Mouse (Mus musculus) liver, embryonic 14.5 days (tissue): ENCODE results near the gene Hsp90ab1. TPM values are rescaled to one million over a fixed set of nuclear protein-coding genes. Genes with fewer than 3 reads are reported as not detected.

Source experiments
- ATAC-seq: fragments of 200-750 bp; cut with Nextera tagmentation; 2 replicates; pipeline ENCODE4 v1.8.0; 2017; ENCODE audit warnings: moderate number of reproducible peaks, mild to moderate bottlenecking, moderate library complexity; ENCODE audit not compliant: insufficient read depth
- DNase-seq, 3 experiments: peaks; one replicate each; pipeline ENCODE4 v3.0.0-alpha.2; 2012 to 2013; ENCODE audit warnings: low read depth in 3 of 3, low spot score in 3 of 3
- H3K27ac ChIP-seq: fragments of 300-500 bp; sonication (generic); 2 replicates; pipeline ENCODE4 v1.5.1; 2014; ENCODE audit warnings: moderate library complexity, mild to moderate bottlenecking, control low read depth, inconsistent platforms
- H3K27me3 ChIP-seq: fragments of 300-500 bp; sonication (generic); 2 replicates; pipeline ENCODE4 v1.6.1; 2014; ENCODE audit warnings: mild to moderate bottlenecking, low read length, moderate library complexity; ENCODE audit not compliant: control insufficient read depth, insufficient read depth
- H3K36me3 ChIP-seq: fragments of 300-500 bp; sonication (generic); replicated peaks from 2 replicates; pipeline ENCODE4 v1.6.1; 2014; ENCODE audit warnings: low read depth; ENCODE audit not compliant: control insufficient read depth, insufficient read depth
- H3K4me1 ChIP-seq, 2 experiments: fragments of 200-500 bp in 1 of 2; fragments of 300-500 bp in 1 of 2; sonication (generic) in 1 of 2; replicated peaks; 2 replicates each; pipeline ENCODE4 v1.6.1; 2012 to 2014; ENCODE audit warnings: antibody characterized with exemption in 1 of 2, inconsistent platforms in 1 of 2, low read length in 1 of 2; ENCODE audit not compliant: control insufficient read depth in 2 of 2, insufficient read depth in 2 of 2
- H3K4me2 ChIP-seq: fragments of 300-500 bp; sonication (generic); 2 replicates; pipeline ENCODE4 v1.6.1; 2014; ENCODE audit warnings: low read depth, mild to moderate bottlenecking, control low read depth, moderate library complexity
- H3K4me3 ChIP-seq, 2 experiments: fragments of 200-500 bp in 1 of 2; fragments of 300-500 bp in 1 of 2; sonication (generic) in 1 of 2; 2 replicates each; pipeline ENCODE4 v1.5.1; 2012 to 2014; ENCODE audit warnings: low read depth in 2 of 2, low read length in 2 of 2, mild to moderate bottlenecking in 2 of 2, control low read depth in 1 of 2, inconsistent platforms in 1 of 2, moderate library complexity in 1 of 2; ENCODE audit not compliant: insufficient read depth in 1 of 2
- H3K9ac ChIP-seq: fragments of 300-500 bp; sonication (generic); replicated peaks from 2 replicates; pipeline ENCODE4 v1.6.1; 2014; ENCODE audit warnings: mild to moderate bottlenecking, control low read depth, moderate library complexity
- H3K9me3 ChIP-seq: fragments of 300-500 bp; sonication (generic); 2 replicates; pipeline ENCODE4 v1.6.1; 2016; ENCODE audit warnings: low read length, mixed read lengths; ENCODE audit not compliant: control insufficient read depth
- CTCF ChIP-seq: IDR thresholded peaks from 2 replicates; pipeline ENCODE4 v1.5.1; 2016; ENCODE audit warnings: antibody characterized with exemption, low read depth, control low read depth
- EP300 ChIP-seq: IDR thresholded peaks from 2 replicates; pipeline ENCODE4 v1.6.1; 2016; ENCODE audit warnings: antibody characterized with exemption, low read depth
- WGBS: fragments of 180-500 bp; shearing (Covaris S2); extraction: QIAGEN DNeasy Blood & Tissue Kit; methylation state at CpG from one replicate; pipeline ENCODE4 v1.1.7; 2014; ENCODE audit not compliant: insufficient replicate concordance; 5-methylcytosine and 5-hydroxymethylcytosine counted together
- polyA plus RNA-seq, 2 experiments: library from polyadenylated mRNA; depleted of rRNA in 1 of 2; stranded (reverse) in 1 of 2; unstranded in 1 of 2; fragments of >200 nt; fragmentation: Nextera tagmentation in 1 of 2; extraction: Ambion mirVana in 1 of 2; gene quantifications; 2 replicates each; pipeline versions ENCODE4 v1.2.1 to v1.2.3; 2012 to 2014

Gene Hsp90ab1
- polyA plus RNA-seq, 2 experiments, result 369 to 531 TPM

- H3K27me3 ChIP-seq, result peaks cover 72% of the 10 kb centered on the region
- no peak overlapping the region for H3K4me2 ChIP-seq
- no peak for ATAC-seq
- H3K4me1 ChIP-seq, result no peaks in the 10 kb centered on the region
- WGBS, result 2% methylated on average over 44 of the region's 46 CpGs
- no peak for TF ChIP-seq CTCF
- no peak for TF ChIP-seq EP300
- no peaks in the 10 kb centered on the region for H3K9me3 ChIP-seq
- no peaks in the 10 kb centered on the region for H3K36me3 ChIP-seq
- H3K27ac ChIP-seq, result no peak overlapping the region
- no peak overlapping the region for H3K9ac ChIP-seq
- DNase-seq, result no peak
- no peak overlapping the region for H3K4me3 ChIP-seq
These were observed 28.2 kb downstream of the Hsp90ab1 start for GRCm38 (mm10) chr17:45544873-45545277.

- no peaks in the 10 kb centered on the region for H3K4me1 ChIP-seq
- no peak overlapping the region for H3K4me2 ChIP-seq
- TF ChIP-seq EP300, result no peak
- no peak for TF ChIP-seq CTCF
- H3K36me3 ChIP-seq, result no peaks in the 10 kb centered on the region
- no peak overlapping the region for H3K4me3 ChIP-seq
- no peaks in the 10 kb centered on the region for H3K9me3 ChIP-seq
- H3K27me3 ChIP-seq, result peaks cover 66% of the 10 kb centered on the region
- DNase-seq (no peak), ATAC-seq (no peak)
- no peak overlapping the region for H3K9ac ChIP-seq
- H3K27ac ChIP-seq, result no peak overlapping the region
- WGBS, result 3% methylated on average over 24 of the region's 24 CpGs
These were observed 28.8 kb downstream of the Hsp90ab1 start for GRCm38 (mm10) chr17:45544001-45544872.

- Histone ChIP-seq H3K9ac (no peak overlapping the region), H3K4me3 (no peak overlapping the region), H3K36me3 (no peaks in the 10 kb centered on the region), H3K27me3 (peaks cover 54% of the 10 kb centered on the region), H3K4me2 (no peak overlapping the region), H3K9me3 (no peaks in the 10 kb centered on the region), H3K4me1 (no peaks in the 10 kb centered on the region), H3K27ac (no peak overlapping the region)
- DNase-seq (no peak), ATAC-seq (no peak)
- WGBS, result 11% methylated on average over 1 of the region's 1 CpGs
- TF ChIP-seq EP300 (no peak), CTCF (no peak)
These were observed 30.0 kb downstream of the Hsp90ab1 start for GRCm38 (mm10) chr17:45543115-45543514.

- H3K4me2 ChIP-seq, result no peak overlapping the region
- 54% methylated on average over 2 of the region's 2 CpGs for WGBS
These were observed 30.4 kb downstream of the Hsp90ab1 start for GRCm38 (mm10) chr17:45542705-45543104.

GRCm38 (mm10) chr17:45542129-45542528, 30.9 kb downstream of the Hsp90ab1 start:
- TF ChIP-seq EP300, result no peak
- no peak for TF ChIP-seq CTCF
- DNase-seq (no peak), ATAC-seq (no peak)
- Histone ChIP-seq H3K4me3 (no peak overlapping the region), H3K27me3 (peaks cover 44% of the 10 kb centered on the region), H3K9ac (no peak overlapping the region), H3K4me1 (no peaks in the 10 kb centered on the region), H3K9me3 (no peaks in the 10 kb centered on the region), H3K27ac (no peak overlapping the region), H3K4me2 (no peak overlapping the region), H3K36me3 (no peaks in the 10 kb centered on the region)
- 18% methylated on average over 6 of the region's 6 CpGs for WGBS

More at GRCm38 (mm10) chr17:45542705-45543104, 30.4 kb downstream of the Hsp90ab1 start:
- TF ChIP-seq EP300, result no peak
- no peak for TF ChIP-seq CTCF
- Histone ChIP-seq H3K27ac (no peak overlapping the region), H3K27me3 (peaks cover 50% of the 10 kb centered on the region), H3K9me3 (no peaks in the 10 kb centered on the region), H3K9ac (no peak overlapping the region), H3K4me1 (no peaks in the 10 kb centered on the region), H3K36me3 (no peaks in the 10 kb centered on the region), H3K4me3 (no peak overlapping the region)
- no peak for DNase-seq
- no peak for ATAC-seq
